Mouse (Mus musculus) right cerebral cortex, postnatal 25 days (tissue): ENCODE data around the gene Olfr2.
"Not testable (repeated sequence)": the region's sequence is repeated elsewhere in the genome, so short reads cannot be mapped to it uniquely, and the experiment has no call there.

Experiments used
- DNase-seq: peaks from one replicate; pipeline ENCODE4 v3.0.0; 2022

Olfr2 gene

DNA sequence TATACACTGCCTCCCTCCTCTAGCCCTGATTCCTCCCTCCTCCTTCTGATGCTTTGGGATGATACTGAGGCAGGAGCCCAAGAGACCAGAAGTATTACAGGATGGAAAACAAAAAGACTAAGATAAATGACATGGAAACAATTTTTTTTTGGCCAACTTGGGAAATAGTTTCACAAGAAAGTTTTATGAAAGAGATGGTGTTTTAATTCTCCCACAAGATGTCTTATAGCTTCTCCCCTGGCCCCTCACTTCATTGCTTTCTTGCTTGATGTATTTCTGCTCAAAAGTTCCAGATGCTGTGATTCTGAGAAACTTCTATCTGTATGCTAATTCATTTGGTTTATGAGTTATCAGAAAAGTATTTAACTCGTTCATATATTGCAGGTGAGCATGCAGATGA is at the start of gene Olfr2:
Gene Olfr2, minus strand, starts transcription at position 101 of the 400 bp plus-strand sequence.
- DNase-seq: no peak

DNA sequence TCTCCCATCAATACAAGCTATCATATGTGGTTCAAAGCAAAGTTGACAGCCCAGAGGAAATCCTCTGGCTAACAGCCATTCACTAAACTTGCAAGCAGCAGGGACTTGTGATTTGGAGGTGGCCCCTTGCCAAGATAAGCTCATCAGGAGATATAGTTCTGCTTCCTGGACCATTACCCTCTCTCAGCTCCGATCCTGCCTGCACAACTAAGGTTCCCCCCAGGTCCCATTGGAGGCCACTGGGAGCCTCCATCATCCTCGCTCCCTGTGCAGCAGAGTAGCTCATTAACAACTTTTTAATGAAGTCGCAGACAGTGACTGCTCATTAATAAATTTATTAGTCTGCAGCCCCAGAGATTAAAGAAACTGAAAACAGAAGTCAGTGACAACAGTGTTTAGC is 41.7 kb upstream of the Olfr2 start:
- DNase-seq: no peak

DNA sequence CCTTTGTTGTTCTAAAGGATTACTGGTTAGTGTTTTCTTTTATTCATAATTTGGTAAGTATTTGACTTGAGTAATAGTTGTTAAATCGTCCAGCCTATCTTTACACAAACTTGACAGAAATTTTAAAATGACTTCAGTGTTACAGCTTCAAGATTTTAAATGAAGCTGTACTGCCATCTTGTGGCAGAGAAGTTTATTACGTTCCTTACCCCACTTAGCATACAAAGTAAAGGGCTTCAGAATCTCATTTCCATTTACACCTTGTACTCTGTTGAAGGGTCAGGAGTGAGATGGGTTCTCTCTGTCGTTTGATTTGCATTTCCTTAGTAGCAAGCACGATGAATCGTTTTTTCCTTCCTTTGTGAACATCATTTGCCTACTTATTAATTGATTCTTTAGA is 40.0 kb upstream of the Olfr2 start:
- DNase-seq: no peak

DNA sequence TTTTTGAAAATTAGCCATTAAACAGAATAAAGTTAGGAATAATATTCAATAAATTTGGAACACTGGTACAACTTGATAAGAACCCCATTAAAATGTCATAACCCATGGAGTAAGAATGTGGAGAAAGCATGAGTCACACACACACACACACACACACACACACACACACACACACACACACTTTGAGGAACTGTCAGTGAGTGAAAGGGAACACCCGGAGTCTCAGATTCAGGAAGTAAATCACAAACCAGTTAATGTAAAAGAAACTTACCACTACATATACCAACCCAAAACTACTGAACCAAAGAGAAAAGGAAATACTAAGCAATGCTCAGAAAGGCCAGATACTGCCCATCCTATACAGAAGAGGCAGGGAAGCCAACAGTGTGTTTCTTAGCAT is 38.5 kb upstream of the Olfr2 start:
- DNase-seq: no peak

DNA sequence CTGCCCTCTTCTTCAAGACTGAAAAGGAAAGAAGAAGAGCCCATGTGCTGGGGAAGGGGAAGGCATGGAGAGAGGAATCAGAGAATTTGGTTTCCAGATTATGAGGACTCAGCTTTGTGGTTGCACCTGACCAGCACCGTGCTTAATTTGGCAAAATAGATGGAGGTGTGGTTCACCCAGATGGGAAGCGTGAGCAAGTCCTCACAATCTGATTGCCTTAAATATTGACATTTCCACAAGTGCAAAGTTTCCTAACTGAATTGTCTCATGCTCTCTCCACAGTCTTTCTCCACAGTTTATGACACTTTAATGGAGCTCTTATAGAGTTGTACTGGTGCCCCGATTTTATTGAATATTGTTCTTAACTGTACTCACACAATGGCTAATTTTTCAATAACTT is 37.3 kb upstream of the Olfr2 start:
- no peak for DNase-seq

DNA sequence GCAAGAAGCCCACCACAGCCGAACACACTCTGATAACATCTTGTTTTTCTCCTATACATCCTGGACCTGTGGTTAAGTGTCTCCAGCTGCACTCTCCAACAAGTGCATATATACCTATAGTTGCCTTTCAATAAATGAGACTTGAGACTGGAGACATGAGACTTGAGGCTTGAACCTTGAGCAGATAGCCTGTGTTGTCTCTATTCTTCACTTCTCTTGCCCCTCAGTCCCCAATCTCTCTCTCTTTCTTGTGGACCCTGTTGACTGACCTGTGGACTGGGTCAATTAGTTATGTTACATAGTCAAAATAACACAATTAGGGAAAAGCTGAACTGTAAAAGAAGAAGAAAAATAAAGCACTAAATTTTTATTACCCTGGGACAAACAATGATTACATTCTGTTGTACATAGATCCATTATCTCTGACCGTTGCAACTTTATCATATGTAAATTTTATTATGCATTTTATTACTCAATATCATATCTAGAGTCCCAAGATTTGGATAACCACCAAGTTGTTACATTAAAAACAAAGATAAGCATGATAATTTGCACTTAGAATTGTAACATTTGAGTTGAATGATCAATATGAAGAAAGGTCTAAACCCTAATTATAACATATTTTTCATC is 34.2 kb upstream of the Olfr2 start:
- DNase-seq: no peak

DNA sequence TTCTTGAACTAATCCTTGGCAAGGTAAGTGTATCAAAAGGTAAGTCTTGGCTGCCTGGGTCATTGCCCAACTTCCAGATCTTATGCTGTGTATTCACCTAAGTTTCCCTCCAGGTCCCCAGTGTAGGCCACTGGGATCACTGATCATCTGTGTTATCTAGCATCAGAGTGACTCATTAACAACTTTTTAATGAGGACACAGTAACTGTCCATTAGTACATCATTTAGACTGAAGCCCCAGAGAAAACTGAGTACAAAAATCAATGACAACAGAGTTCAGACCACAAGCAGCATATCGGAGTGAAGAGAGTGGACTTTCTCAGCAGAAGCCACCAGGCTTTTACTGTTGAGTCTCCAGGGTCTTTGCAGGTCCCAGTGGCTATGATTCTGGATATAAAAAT is 25.0 kb upstream of the Olfr2 start, which contains the start of gene Olfr713:
Gene Olfr713, plus strand, starts transcription at position 301 of the 400 bp plus-strand sequence.
- no peak for DNase-seq

DNA sequence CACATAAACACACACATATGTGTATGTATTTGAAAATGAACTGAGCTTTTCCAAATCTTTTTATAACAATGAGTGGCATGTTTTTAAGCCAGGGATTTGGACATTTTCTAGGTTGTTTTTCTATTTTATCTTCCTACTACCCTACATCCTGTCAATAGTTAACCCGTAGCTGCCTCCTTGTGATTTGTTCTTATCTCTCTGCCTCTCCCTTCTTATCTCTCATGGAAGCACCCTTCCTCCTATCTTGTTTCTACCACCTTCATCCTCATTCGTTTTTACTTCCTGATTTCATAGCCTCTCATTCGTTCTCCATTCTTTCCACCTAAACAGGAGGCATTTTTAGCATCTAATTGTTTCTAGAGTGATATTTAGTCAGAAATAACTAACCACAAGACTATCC is 1.7 kb downstream of the Olfr2 start:
- DNase-seq: no peak

DNA sequence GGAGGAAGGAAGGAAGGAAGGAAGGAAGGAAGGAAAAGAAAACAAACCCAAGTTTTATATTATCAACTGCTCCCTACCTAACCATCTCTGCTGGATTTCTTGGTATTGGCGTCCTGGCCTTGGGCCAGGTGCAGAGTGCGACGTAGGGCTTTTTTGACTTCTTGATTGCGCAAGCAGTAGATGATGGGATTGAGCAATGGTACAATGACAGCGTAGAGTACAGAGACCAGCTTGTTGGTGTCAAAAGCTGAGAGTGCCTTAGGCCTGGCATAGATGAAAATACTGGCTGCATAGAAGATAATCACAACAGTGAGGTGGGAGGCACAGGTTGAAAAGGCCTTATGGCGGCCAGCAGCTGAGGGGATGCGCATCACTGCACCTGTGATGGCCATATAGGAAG is 5.1 kb downstream of the Olfr2 start:
- DNase-seq: no peak

DNA sequence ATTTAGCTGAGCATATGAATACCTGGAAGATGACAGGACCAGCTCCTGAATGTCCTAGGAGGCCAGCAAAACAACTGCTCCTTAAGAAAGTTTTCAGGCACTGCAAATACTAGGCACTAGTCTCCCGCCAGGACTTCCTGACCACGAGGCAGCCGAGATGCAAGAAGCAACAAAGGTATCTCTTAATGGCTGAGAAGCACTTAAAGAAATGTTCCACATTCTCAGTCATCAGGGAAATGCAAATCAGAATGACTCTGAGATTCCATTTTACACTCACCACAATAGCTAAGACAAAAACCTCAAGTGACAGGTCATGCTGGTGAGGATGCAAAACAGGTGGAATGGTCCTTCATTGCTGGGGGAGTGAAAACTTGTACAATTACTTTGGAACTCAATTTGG is 20.6 kb downstream of the Olfr2 start:
- DNase-seq: no peak

DNA sequence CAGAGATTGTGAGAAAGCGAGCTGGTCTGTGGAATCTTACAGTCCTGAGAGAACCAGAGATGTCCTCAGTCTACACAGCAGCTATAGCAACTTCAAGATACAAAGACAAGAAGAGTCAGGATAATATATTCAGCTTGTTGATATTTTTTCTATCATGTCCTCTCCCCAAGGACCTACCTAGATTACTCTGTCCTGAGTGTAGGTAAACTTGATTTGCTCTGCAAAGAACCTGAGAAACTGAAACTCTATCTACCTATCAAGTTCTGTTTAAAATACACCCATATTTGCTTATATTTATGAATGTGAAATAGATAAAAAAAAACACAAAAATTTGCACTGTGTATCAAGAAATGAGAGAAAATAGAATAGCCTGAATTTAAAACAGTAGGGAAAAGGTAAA is 30.5 kb downstream of the Olfr2 start, which contains the start of gene Olfr711:
Gene Olfr711, minus strand, starts transcription at position 101 of the 400 bp plus-strand sequence.
- no peak for DNase-seq

DNA sequence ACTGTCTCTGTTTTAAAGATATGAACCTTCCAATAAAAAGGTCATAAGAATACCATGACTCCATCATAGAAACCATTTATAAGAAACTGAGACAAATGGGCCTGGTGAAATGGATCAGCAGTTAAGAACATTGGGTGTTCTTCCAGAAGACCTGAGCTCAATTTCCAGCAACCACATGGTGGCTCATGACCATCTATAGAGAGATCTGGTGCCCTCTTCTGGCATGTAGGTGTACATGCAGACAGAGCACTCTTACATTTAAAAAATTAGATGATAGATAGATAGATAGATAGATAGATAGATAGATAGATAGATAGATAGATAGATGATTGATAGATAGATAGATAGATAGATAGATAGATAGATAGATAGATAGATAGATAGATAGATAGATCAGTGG is 38.4 kb downstream of the Olfr2 start:
- not testable (repeated sequence) for DNase-seq

DNA sequence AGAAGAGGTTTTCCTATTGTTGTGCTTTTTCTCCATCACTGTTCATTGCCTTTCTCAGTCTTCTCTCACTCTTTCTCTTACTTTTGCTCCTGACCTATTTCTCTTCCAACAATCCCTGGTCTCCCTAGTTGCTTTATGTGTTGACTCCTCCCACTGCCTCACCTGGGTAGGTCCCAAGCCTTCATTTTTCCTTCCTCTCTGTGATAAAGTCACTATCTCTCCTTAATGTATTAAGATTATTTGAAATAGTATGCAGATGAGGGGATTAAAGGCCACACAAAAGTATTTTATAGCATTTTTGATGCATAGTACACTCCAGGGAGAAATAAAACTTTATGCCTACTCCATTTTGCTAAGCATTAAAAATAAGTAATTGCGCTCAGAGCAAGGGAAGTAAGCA is 42.0 kb downstream of the Olfr2 start, which contains the start of gene Olfr6:
Gene Olfr6, minus strand, starts transcription at position 101 of the 400 bp plus-strand sequence.
- DNase-seq: no peak

DNA sequence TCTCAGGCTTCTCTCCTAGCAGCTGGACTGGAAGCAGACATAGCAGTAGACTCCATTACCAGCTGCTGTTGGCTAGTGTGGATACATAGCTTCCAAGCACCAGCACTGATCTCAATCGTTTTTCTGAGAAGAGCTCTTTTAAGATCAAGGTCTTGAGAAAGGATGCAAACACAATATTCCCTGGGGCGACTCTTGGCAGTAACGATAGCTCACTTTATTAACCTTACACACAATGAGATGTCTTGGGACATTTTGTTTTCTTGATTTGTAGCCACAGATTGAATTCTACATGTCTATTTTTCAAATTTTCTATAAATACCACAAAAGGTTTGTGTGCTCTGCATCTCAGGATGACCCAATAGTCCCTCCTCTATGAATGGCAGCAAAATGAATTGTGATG is 57.7 kb downstream of the Olfr2 start, which contains the start of gene Olfr710:
Gene Olfr710, minus strand, starts transcription at position 101 of the 400 bp plus-strand sequence.
- DNase-seq: no peak
